Comparison of ENCODE assay signal across 17 mouse cellular contexts in genomic region chr9:26635211-26635610, GRCm38 (mm10).
DNase-seq lines count a peak whose midpoint lies in the region; ATAC-seq and TF ChIP-seq lines count a peak whose summit lies in the region.
"Had no signal": no experiment of that assay in that cellular context is flagged by ENCODE, and none has a peak within 500 bp of the region (broad histone marks: within the 10 kb centered on the region; RNA-seq: fewer than 3 reads in every experiment).

No protein-coding gene starts in this region.

- no peaks in the 10 kb centered on the region for H3K4me1 ChIP-seq in forebrain, embryonic 16.5 days (replicated peaks; ENCODE audit: control insufficient read depth, insufficient read depth, low read length)
- H3K4me1 ChIP-seq: forebrain, embryonic 12.5 days; limb, embryonic 13.5 days had no signal

- intact Hi-C loops in left cerebral cortex, adult 2 months (cut with DNase I), result loop anchor here (2.0 to 10.0 kb wide), 6 partner anchors 30 to 940 kb away; no protein-coding TSS in a partner anchor

- H3K27ac ChIP-seq in left cerebral cortex, adult 2 months, result peak overlapping the region; percentile 89
- H3K27ac ChIP-seq in forebrain, embryonic 16.5 days (ENCODE audit: low read length), result no peak overlapping the region
- H3K27ac ChIP-seq: forebrain, embryonic 12.5 days; limb, embryonic 13.5 days; liver, embryonic 14.5 days had no signal

- H3K4me2 ChIP-seq in forebrain, embryonic 16.5 days (ENCODE audit: low read length), result no peak overlapping the region
- H3K4me2 ChIP-seq: forebrain, embryonic 12.5 days; limb, embryonic 13.5 days had no signal

- H3K9me3 ChIP-seq in forebrain, embryonic 16.5 days (ENCODE audit: control insufficient read depth, low read length), result no peaks in the 10 kb centered on the region
- H3K9me3 ChIP-seq: forebrain, embryonic 12.5 days; G1E; limb, embryonic 13.5 days had no signal

- no peak overlapping the region for H3K9ac ChIP-seq in forebrain, embryonic 16.5 days (replicated peaks; ENCODE audit: low read depth, low read length)
- H3K9ac ChIP-seq: forebrain, embryonic 12.5 days; limb, embryonic 13.5 days; liver, embryonic 14.5 days had no signal

- DNase-seq in frontal cortex, postnatal 14 days (ENCODE audit: low spot score in 2 of 2), result peak; percentile 43 to 58
- peak; percentile 61 to 73 for DNase-seq in left cerebral cortex, adult 2 months (ENCODE audit: extremely low spot score in 1 of 2, low spot score in 2 of 2)
- DNase-seq in right cerebral cortex, postnatal 25 days, result peak; percentile 79
- no peak for DNase-seq in ovary, postnatal 10 days (ENCODE audit: low spot score)
- no peak for DNase-seq in kidney, postnatal 10 days
- DNase-seq: cerebellum, postnatal 25 days; gastrocnemius, postnatal 25 days; kidney, adult 9 months; midbrain, embryonic 14.5 days had no signal

- peak; percentile 79 for ATAC-seq in frontal cortex, adult (ENCODE audit: low TSS enrichment)
- no peak for ATAC-seq in forebrain, embryonic 16.5 days
- ATAC-seq: inflammation-experienced regulatory T-cells, adult 6 months; lung, postnatal 0 days had no signal

- TF ChIP-seq CTCF in left cerebral cortex, adult 2 months (IDR thresholded peaks at IDR 0.05), result no peak

- no peaks in the 10 kb centered on the region for H3K27me3 ChIP-seq in forebrain, embryonic 16.5 days (replicated peaks; ENCODE audit: control insufficient read depth, insufficient read depth, low read length)
- H3K27me3 ChIP-seq: forebrain, embryonic 12.5 days; limb, embryonic 13.5 days had no signal

- no peaks in the 10 kb centered on the region for H3K36me3 ChIP-seq in forebrain, embryonic 16.5 days (ENCODE audit: control insufficient read depth, insufficient read depth)
- H3K36me3 ChIP-seq: forebrain, embryonic 12.5 days; G1E; limb, embryonic 13.5 days had no signal

- no peak overlapping the region for H3K4me3 ChIP-seq in left cerebral cortex, adult 2 months
- H3K4me3 ChIP-seq in forebrain, embryonic 16.5 days (replicated peaks; ENCODE audit: low read length), result no peak overlapping the region
- H3K4me3 ChIP-seq: forebrain, embryonic 12.5 days; limb, embryonic 13.5 days had no signal

Comparison
In these comparisons a context has a peak if more than half of its experiments do, and no peak if none do; other contexts are left out.
1. DNase-seq: peak in frontal cortex, postnatal 14 days (2 of 2), left cerebral cortex, adult 2 months (2 of 2) and right cerebral cortex, postnatal 25 days (single experiment); none in ovary, postnatal 10 days (single experiment) and kidney, postnatal 10 days (single experiment).